Mouse (Mus musculus): ENCODE measurements around the gene Ric3.

DNA sequence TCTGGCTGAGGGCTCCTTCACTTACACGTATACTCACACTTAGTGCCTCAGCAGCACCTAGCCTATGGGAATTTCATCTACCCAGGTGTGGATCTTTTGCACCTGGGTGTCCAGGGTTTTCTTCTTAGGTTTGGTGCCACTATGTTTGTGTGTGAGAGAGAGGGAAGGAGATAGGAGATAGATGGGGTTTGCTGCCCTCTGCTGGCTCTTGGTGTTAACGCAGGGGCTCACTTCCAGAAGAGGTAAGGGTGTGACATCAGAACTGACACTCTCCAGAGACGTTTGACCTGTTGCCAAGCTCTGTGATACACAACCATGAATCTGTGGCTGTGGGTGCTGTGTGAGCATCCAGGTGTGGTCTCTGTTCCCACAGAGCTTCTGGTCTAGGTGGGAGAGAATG, 61.7 kb downstream of the Ric3 start:
- TF ChIP-seq GATA1 (IDR thresholded peaks at IDR 0.05; ENCODE audit: low read depth, low read length) (no peak), ZKSCAN1 (IDR thresholded peaks at IDR 0.05; ENCODE audit: low read depth, low read length) (no peak), CTCF (IDR thresholded peaks at IDR 0.05 in 2 of 3, conservative IDR thresholded peaks at IDR 0.05 in 1 of 3; ENCODE audit: control insufficient read depth in 1 of 3, insufficient read depth in 1 of 3, low read depth in 2 of 3, low read length in 3 of 3, poor library complexity in 1 of 3, severe bottlenecking in 1 of 3) (peak; percentile 65 to 76 (median 72)), E2F4 (IDR thresholded peaks at IDR 0.05; ENCODE audit: borderline replicate concordance, low read depth, low read length) (no peak), TBP (IDR thresholded peaks at IDR 0.05; ENCODE audit: low read depth, low read length) (no peak), CHD1 (IDR thresholded peaks at IDR 0.05; ENCODE audit: low read depth, low read length) (no peak), RCOR1 (IDR thresholded peaks at IDR 0.05; ENCODE audit: low read depth, low read length) (no peak), EP300 (IDR thresholded peaks at IDR 0.05; ENCODE audit: low read depth in 1 of 2, low read length in 2 of 2) (no peak), ZMIZ1 (IDR thresholded peaks at IDR 0.05; ENCODE audit: low read depth, low read length) (no peak), POLR2A (IDR thresholded peaks at IDR 0.05; ENCODE audit: control insufficient read depth in 1 of 2, insufficient read depth in 1 of 2, low read depth in 1 of 2, low read length in 2 of 2, poor library complexity in 1 of 2) (no peak)

Measured in MEL (cell line).